Mouse (Mus musculus): ENCODE data around the gene Ncoa3. TPM values are rescaled to one million over a fixed set of nuclear protein-coding genes. Genes with fewer than 3 reads are reported as not detected.

Ncoa3 gene
- total RNA-seq, 2 experiments from 2014 or later = 34.9 to 37.9 TPM

- DNase-seq (ENCODE audit: low spot score in 2 of 2) = no peak
- intact Hi-C loops (cut with DNase I) = no loop called here
Observed at GRCm38 (mm10) chr2:166115571-166116277, 123.3 kb downstream of the Ncoa3 start.

- no peak for DNase-seq (ENCODE audit: low spot score in 2 of 2)
- intact Hi-C loops (cut with DNase I) = no loop called here
Observed at GRCm38 (mm10) chr2:166116278-166116608, 123.8 kb downstream of the Ncoa3 start.

- intact Hi-C loops (cut with DNase I) = no loop called here
- DNase-seq (ENCODE audit: low spot score in 2 of 2) = no peak
Observed at GRCm38 (mm10) chr2:166116704-166117103, 124.3 kb downstream of the Ncoa3 start.

- intact Hi-C loops (cut with DNase I) = no loop called here
- no peak for DNase-seq (ENCODE audit: low spot score in 2 of 2)
Observed at GRCm38 (mm10) chr2:166119992-166120391, 127.6 kb downstream of the Ncoa3 start.

GRCm38 (mm10) chr2:166121681-166122355, 129.4 kb downstream of the Ncoa3 start:
- intact Hi-C loops (cut with DNase I) = no loop called here
- DNase-seq (ENCODE audit: low spot score in 2 of 2) = no peak

GRCm38 (mm10) chr2:166122781-166123180, 130.3 kb downstream of the Ncoa3 start:
- intact Hi-C loops (cut with DNase I) = no loop called here
- DNase-seq (ENCODE audit: low spot score in 2 of 2) = no peak

Other genes starting within 250 kb of the Ncoa3 start
- 100 to 1,000 TPM; 160 to 162 TPM for gene Zmynd8, start 93.6 kb upstream of the Ncoa3 start, total RNA-seq (2021)
- gene Sulf2, start 163.0 kb downstream of the Ncoa3 start, total RNA-seq (2021) = 100 to 1,000 TPM; 104 to 114 TPM

Measured in left cerebral cortex, postnatal 25 days (tissue).